Mouse (Mus musculus) testis, postnatal 14 days (tissue): ENCODE data around the gene Trdmt1.
"Not testable (repeated sequence)": the region's sequence is repeated elsewhere in the genome, so short reads cannot be mapped to it uniquely, and the experiment has no call there.

Experiments
- DNase-seq: peaks from one replicate; pipeline ENCODE4 v3.0.0; 2021; ENCODE audit warnings: low spot score

Gene Trdmt1

GRCm38 (mm10) chr2:13544193-13544824 is at the start of gene Trdmt1:
Gene Trdmt1, minus strand, starts transcription at chr2:13544668.
- peak; percentile 84 for DNase-seq

- no peak for DNase-seq
These were observed 48.9 kb upstream of the Trdmt1 start for GRCm38 (mm10) chr2:13593328-13593727.

- DNase-seq, result not testable (repeated sequence)
These were observed 39.3 kb upstream of the Trdmt1 start for GRCm38 (mm10) chr2:13583746-13584145.

- no peak for DNase-seq
These were observed 37.7 kb upstream of the Trdmt1 start for GRCm38 (mm10) chr2:13582184-13582583.

- no peak for DNase-seq
These were observed 35.5 kb upstream of the Trdmt1 start for GRCm38 (mm10) chr2:13579991-13580390.

GRCm38 (mm10) chr2:13579315-13579714 is 34.8 kb upstream of the Trdmt1 start:
- no peak for DNase-seq

GRCm38 (mm10) chr2:13578473-13579152 is 34.1 kb upstream of the Trdmt1 start:
- no peak for DNase-seq

GRCm38 (mm10) chr2:13577399-13577798 is 32.9 kb upstream of the Trdmt1 start:
- DNase-seq, result no peak

- DNase-seq, result peak; percentile 54
These were observed 31.5 kb upstream of the Trdmt1 start for GRCm38 (mm10) chr2:13575926-13576325.

GRCm38 (mm10) chr2:13575287-13575801 is 30.9 kb upstream of the Trdmt1 start:
- DNase-seq, result peak; percentile 53

- peak; percentile 36 for DNase-seq
These were observed 30.3 kb upstream of the Trdmt1 start for GRCm38 (mm10) chr2:13574801-13575150.

GRCm38 (mm10) chr2:13574066-13574800 is 29.8 kb upstream of the Trdmt1 start:
- DNase-seq, result peak; percentile 81

GRCm38 (mm10) chr2:13573408-13574065 is 29.1 kb upstream of the Trdmt1 start, which contains the start of gene Vim:
Gene Vim, plus strand, starts transcription at chr2:13573927.
- DNase-seq, result peak; percentile 80

- DNase-seq, result no peak
These were observed 28.4 kb upstream of the Trdmt1 start for GRCm38 (mm10) chr2:13572647-13573407.

GRCm38 (mm10) chr2:13572101-13572553 is 27.7 kb upstream of the Trdmt1 start:
- peak; percentile 9 for DNase-seq

- no peak for DNase-seq
These were observed 25.7 kb upstream of the Trdmt1 start for GRCm38 (mm10) chr2:13570122-13570521.

GRCm38 (mm10) chr2:13560396-13560795 is 15.9 kb upstream of the Trdmt1 start:
- no peak for DNase-seq

- DNase-seq, result no peak
These were observed 15.3 kb upstream of the Trdmt1 start for GRCm38 (mm10) chr2:13559729-13560128.

- no peak for DNase-seq
These were observed 14.8 kb upstream of the Trdmt1 start for GRCm38 (mm10) chr2:13559303-13559702.

- no peak for DNase-seq
These were observed 14.3 kb upstream of the Trdmt1 start for GRCm38 (mm10) chr2:13558607-13559262.
